Mouse (Mus musculus) mouse trophoblast stem cell (cell line): ENCODE results near the gene Ncoa5.

Experiments used
- in situ Hi-C, 2 experiments: fragments of 300-500 bp; cut with MseI, MboI; formaldehyde crosslinking; loops; 2 replicates in 1 of 2; 3 replicates in 1 of 2; pipeline ENCODE4 v1.15.1; 2025

Gene Ncoa5

GRCm38 (mm10) chr2:164994659-164995428 is 39.8 kb downstream of the Ncoa5 start:
- in situ Hi-C loops, result no loop called here

- in situ Hi-C loops, result no loop called here
Observed at GRCm38 (mm10) chr2:164994156-164994555, 40.5 kb downstream of the Ncoa5 start.

- in situ Hi-C loops, result no loop called here
Observed at GRCm38 (mm10) chr2:164991808-164992207, 42.9 kb downstream of the Ncoa5 start.

- in situ Hi-C loops, result no loop called here
Observed at GRCm38 (mm10) chr2:164991111-164991510, 43.6 kb downstream of the Ncoa5 start.

- in situ Hi-C loops, result no loop called here
Observed at GRCm38 (mm10) chr2:164988777-164989176, 45.9 kb downstream of the Ncoa5 start.

GRCm38 (mm10) chr2:164986371-164987027 is 48.2 kb downstream of the Ncoa5 start:
- in situ Hi-C loops, result no loop called here

GRCm38 (mm10) chr2:164985962-164986361 is 48.7 kb downstream of the Ncoa5 start:
- in situ Hi-C loops, result no loop called here

- in situ Hi-C loops, result no loop called here
Observed at GRCm38 (mm10) chr2:164979749-164980148, 54.9 kb downstream of the Ncoa5 start.

GRCm38 (mm10) chr2:164975611-164976010 is 59.1 kb downstream of the Ncoa5 start:
- in situ Hi-C loops, result no loop called here

GRCm38 (mm10) chr2:164972646-164973045 is 62.0 kb downstream of the Ncoa5 start:
- in situ Hi-C loops, result no loop called here

DNA sequence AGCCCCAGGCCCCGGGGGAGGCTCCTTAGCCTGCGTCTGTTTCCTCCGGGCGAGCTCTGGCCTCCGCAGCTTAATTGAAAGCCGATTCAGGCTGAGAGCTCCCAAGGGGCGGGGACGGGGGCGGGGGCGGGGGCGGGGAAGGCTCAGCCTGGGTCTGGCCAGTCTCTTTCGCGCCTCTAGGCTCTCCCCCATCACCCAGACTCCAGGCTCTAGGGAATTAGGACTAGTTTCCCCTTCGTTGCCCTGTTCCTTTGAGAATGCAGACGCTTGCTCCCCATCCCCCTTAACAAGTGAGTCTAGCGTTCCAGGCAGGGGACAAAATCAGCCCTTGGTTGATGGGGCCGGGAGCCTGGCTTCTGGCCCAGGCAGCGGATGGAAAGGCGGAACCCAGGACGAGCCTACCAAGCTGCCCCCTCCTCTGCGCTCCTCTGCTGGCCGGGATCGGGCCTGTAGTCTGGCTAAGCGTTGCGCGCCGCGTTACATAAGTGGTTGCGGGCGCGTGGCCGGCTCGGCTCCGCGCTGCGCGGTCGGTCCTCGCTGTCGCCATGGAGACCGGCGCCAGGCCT is 64.0 kb downstream of the Ncoa5 start:
- in situ Hi-C loops, result no loop called here

DNA sequence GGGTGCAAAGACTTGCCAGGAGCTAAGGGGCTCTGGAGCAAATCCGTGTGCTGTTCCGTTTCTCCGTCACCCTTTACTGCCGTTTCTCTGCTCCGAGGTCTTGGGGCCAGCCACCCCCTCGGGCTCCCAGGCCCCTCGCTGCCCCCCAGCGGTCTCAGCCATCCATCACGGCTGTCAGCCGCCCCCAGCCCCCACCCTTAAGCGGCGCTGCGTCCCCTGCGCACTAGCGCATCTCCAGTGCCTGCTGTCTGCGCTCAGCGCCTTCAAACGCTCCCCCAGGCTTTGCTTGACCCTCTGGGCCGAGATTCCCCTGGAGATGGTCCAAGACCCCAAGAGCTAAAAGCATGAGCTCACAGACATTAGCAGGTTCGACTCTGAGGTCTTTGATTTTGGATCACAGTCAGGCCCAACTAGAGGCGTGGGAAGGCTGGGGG is 65.3 kb downstream of the Ncoa5 start:
- in situ Hi-C loops, result no loop called here

DNA sequence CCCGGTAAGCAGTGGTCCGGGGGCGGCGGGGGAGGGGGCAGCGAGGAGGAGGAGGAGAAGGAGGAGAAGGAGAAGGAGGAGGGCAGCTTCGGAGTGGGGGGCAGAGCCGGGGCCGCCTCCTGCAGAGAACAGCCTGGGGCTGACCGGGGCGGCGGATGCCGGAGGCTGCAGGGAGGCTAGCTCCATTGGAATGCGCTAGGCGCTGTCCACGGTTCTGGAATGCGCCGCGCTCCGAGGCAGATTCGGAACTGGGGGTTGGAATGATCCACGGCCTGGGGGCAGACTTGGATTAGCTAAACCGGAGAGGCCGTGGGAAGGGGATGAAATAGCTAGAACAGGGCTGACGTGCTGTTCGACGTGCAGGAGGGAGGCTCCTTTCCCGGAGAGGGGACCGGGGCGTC is 66.2 kb downstream of the Ncoa5 start:
- in situ Hi-C loops, result no loop called here

GRCm38 (mm10) chr2:164967761-164968440 is 66.8 kb downstream of the Ncoa5 start:
- in situ Hi-C loops, result no loop called here

- in situ Hi-C loops, result no loop called here
Observed at GRCm38 (mm10) chr2:164967193-164967592, 67.5 kb downstream of the Ncoa5 start.

- in situ Hi-C loops, result no loop called here
Observed at GRCm38 (mm10) chr2:164966381-164966780, 68.3 kb downstream of the Ncoa5 start.

DNA sequence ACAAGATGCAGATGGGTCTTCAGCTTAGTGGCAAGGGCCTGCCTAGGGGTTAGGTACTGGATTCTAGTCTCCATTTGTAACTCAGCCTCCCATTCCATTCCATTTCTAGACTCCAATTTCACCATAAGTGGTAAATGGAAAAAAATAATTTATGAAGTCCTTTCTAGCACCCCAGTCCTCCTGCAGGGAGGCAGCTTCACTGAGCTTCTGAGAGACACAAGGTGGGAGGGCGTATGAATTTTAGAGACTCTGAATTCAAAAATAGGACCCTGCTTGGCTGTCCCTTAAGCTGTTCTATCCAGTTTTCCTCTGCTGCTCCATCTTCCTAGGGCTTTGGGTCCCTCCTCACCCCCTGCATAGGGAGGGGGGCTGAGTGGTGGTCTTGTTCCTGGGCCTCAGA is 69.7 kb downstream of the Ncoa5 start:
- in situ Hi-C loops, result no loop called here

DNA sequence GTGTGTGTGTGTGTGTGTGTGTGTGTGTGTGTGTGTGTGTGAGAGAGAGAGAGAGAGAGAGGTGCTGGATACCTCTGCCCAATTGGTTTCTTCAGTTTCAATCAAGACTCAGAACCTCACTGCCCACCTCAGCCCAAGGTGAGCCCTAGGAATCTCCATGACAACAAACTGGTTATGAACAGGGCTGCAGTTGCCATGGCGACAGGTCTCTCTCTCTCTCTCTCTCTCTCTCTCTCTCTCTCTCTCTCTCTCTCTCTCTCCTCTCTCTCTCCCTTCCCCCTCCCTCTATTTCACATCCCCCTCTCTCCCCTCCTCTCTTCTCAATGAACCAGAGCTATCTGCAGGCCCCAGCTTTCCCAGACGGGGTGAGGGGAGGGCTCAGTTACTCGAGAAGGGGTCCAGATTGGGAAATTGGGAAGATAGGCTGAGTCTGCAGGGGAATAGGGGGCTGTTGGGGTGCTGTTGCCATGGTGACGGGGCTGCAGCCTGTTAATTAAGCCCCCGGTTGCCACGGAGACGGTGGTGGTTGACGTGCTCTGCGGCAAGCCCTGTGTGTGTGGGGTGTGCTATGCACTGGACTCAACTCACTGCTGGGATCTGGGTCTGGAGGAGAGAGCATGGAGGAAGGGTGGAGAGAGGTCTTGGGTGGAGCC is 70.3 kb downstream of the Ncoa5 start:
- in situ Hi-C loops, result no loop called here

DNA sequence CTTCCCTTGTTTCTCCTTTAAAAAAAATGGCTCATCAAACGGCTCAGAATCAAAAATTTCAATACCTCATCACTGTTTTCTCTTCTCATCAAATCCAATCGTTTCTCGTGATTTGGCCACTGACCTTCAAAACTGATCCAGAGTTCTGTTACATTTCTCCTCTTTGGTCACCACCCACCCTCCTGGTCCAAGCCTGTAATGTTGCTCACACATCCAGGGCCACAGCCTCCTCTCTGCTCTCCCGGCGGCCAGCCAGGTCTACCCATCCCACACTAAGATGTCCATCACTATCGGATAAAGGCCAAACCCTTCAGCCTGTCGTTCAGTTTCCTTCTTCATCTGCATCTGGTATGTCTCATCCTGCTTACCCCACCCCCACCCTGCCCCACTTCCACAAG is 72.5 kb downstream of the Ncoa5 start:
- in situ Hi-C loops, result no loop called here

- in situ Hi-C loops, result no loop called here
Observed at GRCm38 (mm10) chr2:164961506-164962182, 73.0 kb downstream of the Ncoa5 start.
